Mouse (Mus musculus): ENCODE measurements at regions not wholly inside any gene's neighbourhood (a gene's known extent, or its start where the extent isn't known, plus 50 kb on each side); places are given as distances from the start of the nearest gene placed in this dataset.

- DNase-seq: no peak
- WGBS: 62% methylated on average over 9 of the region's 9 CpGs
These were observed 82.2 kb upstream of the Dcn start for GRCm38 (mm10) chr10:97397062-97397771.

GRCm38 (mm10) chr10:97397896-97398295 is 81.5 kb upstream of the Dcn start:
- peak; percentile 17 for DNase-seq
- TF ChIP-seq POLR2A (IDR thresholded peaks at IDR 0.05; ENCODE audit: low read depth, low read length): no peak
- TF ChIP-seq CTCF (conservative IDR thresholded peaks at IDR 0.05; ENCODE audit: insufficient read depth, insufficient read length, low read depth, low read length): no peak
- Histone ChIP-seq H3K36me3 (ENCODE audit: control insufficient read depth, insufficient read depth, low read length) (no peaks in the 10 kb centered on the region), H3K4me1 (ENCODE audit: control insufficient read depth, insufficient read depth, low read length) (no peaks in the 10 kb centered on the region), H3K4me3 (ENCODE audit: insufficient read depth, low read depth, low read length) (no peak overlapping the region), H3K27me3 (replicated peaks; ENCODE audit: control insufficient read depth, insufficient read depth, low read length) (no peaks in the 10 kb centered on the region), H3K27ac (ENCODE audit: insufficient read depth, low read depth, low read length) (no peak overlapping the region)
- 62% methylated on average over 2 of the region's 2 CpGs for WGBS

More at GRCm38 (mm10) chr10:97397062-97397771, 82.2 kb upstream of the Dcn start:
- Histone ChIP-seq H3K4me1 (ENCODE audit: control insufficient read depth, insufficient read depth, low read length) (no peaks in the 10 kb centered on the region), H3K4me3 (ENCODE audit: insufficient read depth, low read depth, low read length) (no peak overlapping the region), H3K27me3 (replicated peaks; ENCODE audit: control insufficient read depth, insufficient read depth, low read length) (no peaks in the 10 kb centered on the region), H3K27ac (ENCODE audit: insufficient read depth, low read depth, low read length) (peak overlapping the region; percentile 31; the same call in 1 of the 2 replicates), H3K36me3 (ENCODE audit: control insufficient read depth, insufficient read depth, low read length) (no peaks in the 10 kb centered on the region)
- TF ChIP-seq POLR2A (IDR thresholded peaks at IDR 0.05; ENCODE audit: low read depth, low read length) (no peak), CTCF (conservative IDR thresholded peaks at IDR 0.05; ENCODE audit: insufficient read depth, insufficient read length, low read depth, low read length) (no peak)

GRCm38 (mm10) chr10:97402524-97402923 is 76.9 kb upstream of the Dcn start:
- no peak overlapping the region for H3K4me3 ChIP-seq (ENCODE audit: insufficient read depth, low read depth, low read length)
- H3K4me1 ChIP-seq (ENCODE audit: control insufficient read depth, insufficient read depth, low read length): no peaks in the 10 kb centered on the region
- WGBS: 84% methylated on average over 2 of the region's 2 CpGs
- H3K27ac ChIP-seq (ENCODE audit: insufficient read depth, low read depth, low read length): no peak overlapping the region
- H3K27me3 ChIP-seq (replicated peaks; ENCODE audit: control insufficient read depth, insufficient read depth, low read length): no peaks in the 10 kb centered on the region
- no peaks in the 10 kb centered on the region for H3K36me3 ChIP-seq (ENCODE audit: control insufficient read depth, insufficient read depth, low read length)
- DNase-seq: no peak
- no peak for TF ChIP-seq POLR2A (IDR thresholded peaks at IDR 0.05; ENCODE audit: low read depth, low read length)
- TF ChIP-seq CTCF (conservative IDR thresholded peaks at IDR 0.05; ENCODE audit: insufficient read depth, insufficient read length, low read depth, low read length): no peak

GRCm38 (mm10) chr10:97404076-97404787 is 75.2 kb upstream of the Dcn start:
- H3K36me3 ChIP-seq (ENCODE audit: control insufficient read depth, insufficient read depth, low read length): no peaks in the 10 kb centered on the region
- TF ChIP-seq CTCF (conservative IDR thresholded peaks at IDR 0.05; ENCODE audit: insufficient read depth, insufficient read length, low read depth, low read length) (no peak), POLR2A (IDR thresholded peaks at IDR 0.05; ENCODE audit: low read depth, low read length) (no peak)
- no peaks in the 10 kb centered on the region for H3K4me1 ChIP-seq (ENCODE audit: control insufficient read depth, insufficient read depth, low read length)
- no peak for DNase-seq
- H3K4me3 ChIP-seq (ENCODE audit: insufficient read depth, low read depth, low read length): no peak overlapping the region
- H3K27ac ChIP-seq (ENCODE audit: insufficient read depth, low read depth, low read length): no peak overlapping the region
- 43% methylated on average over 2 of the region's 2 CpGs for WGBS
- H3K27me3 ChIP-seq (replicated peaks; ENCODE audit: control insufficient read depth, insufficient read depth, low read length): no peaks in the 10 kb centered on the region

- H3K27ac ChIP-seq (ENCODE audit: insufficient read depth, low read depth, low read length): 0 out of 2 replicates have a peak overlapping the region, but pooled peaks have one; percentile 3
- WGBS: 15% methylated on average over 1 of the region's 1 CpGs
- no peaks in the 10 kb centered on the region for H3K4me1 ChIP-seq (ENCODE audit: control insufficient read depth, insufficient read depth, low read length)
- H3K27me3 ChIP-seq (replicated peaks; ENCODE audit: control insufficient read depth, insufficient read depth, low read length): no peaks in the 10 kb centered on the region
- no peak overlapping the region for H3K4me3 ChIP-seq (ENCODE audit: insufficient read depth, low read depth, low read length)
- no peaks in the 10 kb centered on the region for H3K36me3 ChIP-seq (ENCODE audit: control insufficient read depth, insufficient read depth, low read length)
- TF ChIP-seq CTCF (conservative IDR thresholded peaks at IDR 0.05; ENCODE audit: insufficient read depth, insufficient read length, low read depth, low read length) (no peak), POLR2A (IDR thresholded peaks at IDR 0.05; ENCODE audit: low read depth, low read length) (no peak)
- peak; percentile 60 for DNase-seq
These were observed 70.2 kb upstream of the Dcn start for GRCm38 (mm10) chr10:97409181-97409581.

DNA sequence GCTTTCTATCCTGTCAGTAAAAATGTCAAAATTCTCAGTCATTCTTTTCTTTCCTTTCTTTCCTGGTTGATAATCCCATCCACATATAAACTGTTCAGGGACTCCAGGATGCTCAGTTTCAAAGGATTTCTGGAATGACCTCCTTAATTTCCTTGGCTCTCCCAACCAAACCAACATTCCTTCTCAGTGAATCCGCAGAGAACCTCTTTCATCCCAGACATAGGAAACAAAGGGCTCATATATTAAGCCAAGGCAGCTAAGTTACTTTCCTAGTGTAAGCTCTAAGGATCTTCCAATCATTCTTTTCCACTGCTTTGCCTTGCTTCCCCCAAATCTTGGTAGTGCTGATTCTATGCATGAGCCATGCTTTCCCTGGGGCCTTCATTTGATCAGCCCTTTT is 69.5 kb upstream of the Dcn start:
- H3K36me3 ChIP-seq (ENCODE audit: control insufficient read depth, insufficient read depth, low read length): no peaks in the 10 kb centered on the region
- no peak overlapping the region; the same call in 1 of the 2 replicates for H3K27ac ChIP-seq (ENCODE audit: insufficient read depth, low read depth, low read length)
- H3K4me1 ChIP-seq (ENCODE audit: control insufficient read depth, insufficient read depth, low read length): no peaks in the 10 kb centered on the region
- no peak overlapping the region for H3K4me3 ChIP-seq (ENCODE audit: insufficient read depth, low read depth, low read length)
- 66% methylated on average over 1 of the region's 1 CpGs for WGBS
- H3K27me3 ChIP-seq (replicated peaks; ENCODE audit: control insufficient read depth, insufficient read depth, low read length): no peaks in the 10 kb centered on the region
- TF ChIP-seq POLR2A (IDR thresholded peaks at IDR 0.05; ENCODE audit: low read depth, low read length) (no peak), CTCF (conservative IDR thresholded peaks at IDR 0.05; ENCODE audit: insufficient read depth, insufficient read length, low read depth, low read length) (no peak)
- no peak for DNase-seq

DNA sequence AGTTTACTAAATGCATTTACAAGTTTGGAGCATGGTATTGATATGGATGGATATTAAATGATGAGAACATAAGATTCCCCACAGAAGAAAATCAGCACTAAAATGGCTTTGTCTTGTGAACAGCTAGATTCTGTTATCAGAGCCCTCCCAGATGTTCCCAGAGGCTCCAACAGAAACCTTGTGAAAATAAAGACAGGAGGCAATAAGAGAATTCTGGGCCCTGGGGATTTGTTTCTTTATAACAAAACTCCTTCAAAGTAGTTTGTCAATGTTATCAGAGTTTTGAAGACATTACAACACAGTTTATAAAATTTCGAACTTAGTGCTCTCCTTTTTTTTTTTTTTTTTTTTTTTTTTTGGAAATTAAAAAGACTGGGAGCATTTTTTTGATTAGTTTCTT is 56.8 kb upstream of the Dcn start:
- Histone ChIP-seq H3K36me3 (ENCODE audit: control insufficient read depth, insufficient read depth, low read length) (no peaks in the 10 kb centered on the region), H3K27ac (ENCODE audit: insufficient read depth, low read depth, low read length) (no peak overlapping the region), H3K27me3 (replicated peaks; ENCODE audit: control insufficient read depth, insufficient read depth, low read length) (no peaks in the 10 kb centered on the region), H3K4me3 (ENCODE audit: insufficient read depth, low read depth, low read length) (no peak overlapping the region), H3K4me1 (ENCODE audit: control insufficient read depth, insufficient read depth, low read length) (no peaks in the 10 kb centered on the region)
- DNase-seq: no peak
- WGBS: 50% methylated on average over 1 of the region's 1 CpGs
- TF ChIP-seq CTCF (conservative IDR thresholded peaks at IDR 0.05; ENCODE audit: insufficient read depth, insufficient read length, low read depth, low read length) (no peak), POLR2A (IDR thresholded peaks at IDR 0.05; ENCODE audit: low read depth, low read length) (no peak)

All from kidney, adult 2 months (tissue).